Mouse (Mus musculus) bone marrow macrophage, adult 2 months (primary cell): ENCODE data around the gene Abca2.

ENCODE experiments used
- CTCF ChIP-seq: IDR thresholded peaks from 2 replicates; pipeline ENCODE4 v1.5.1; 2012; ENCODE audit warnings: low read depth, mild to moderate bottlenecking, low read length, moderate library complexity
- POLR2A ChIP-seq: IDR thresholded peaks from 2 replicates; pipeline ENCODE4 v1.6.1; 2012; ENCODE audit warnings: mild to moderate bottlenecking, low read depth, low read length, borderline replicate concordance

DNA sequence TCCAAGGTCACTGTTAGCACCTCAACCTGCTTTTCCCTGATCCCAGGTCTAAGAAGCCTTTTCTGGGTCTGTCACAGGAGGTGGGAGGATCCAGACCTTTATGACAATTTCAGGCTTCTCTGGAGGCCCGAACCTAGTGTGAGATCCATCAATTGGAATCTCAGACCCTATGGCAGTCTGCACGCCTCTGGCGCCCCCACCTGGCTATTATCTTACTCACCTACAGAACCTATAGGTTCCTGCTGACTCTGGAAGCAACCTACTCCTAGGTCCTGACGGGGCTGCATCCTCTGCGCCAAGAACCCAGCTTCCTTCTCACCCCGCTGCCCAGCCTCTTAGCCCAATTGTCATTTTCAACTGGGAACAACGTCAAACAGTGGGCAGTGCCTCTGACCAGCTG, 54.5 kb downstream of the Abca2 start:
- TF ChIP-seq POLR2A (no peak), CTCF (peak; percentile 67; the same call in 1 of the 2 replicates)
